Mouse (Mus musculus) mesoderm, embryonic 11.5 days (tissue): ENCODE results near the gene Spats2.

Experiments used
- DNase-seq: peaks from one replicate; pipeline ENCODE4 v3.0.0-alpha.2; 2012; ENCODE audit warnings: low read depth, low spot score

The Spats2 gene

DNA sequence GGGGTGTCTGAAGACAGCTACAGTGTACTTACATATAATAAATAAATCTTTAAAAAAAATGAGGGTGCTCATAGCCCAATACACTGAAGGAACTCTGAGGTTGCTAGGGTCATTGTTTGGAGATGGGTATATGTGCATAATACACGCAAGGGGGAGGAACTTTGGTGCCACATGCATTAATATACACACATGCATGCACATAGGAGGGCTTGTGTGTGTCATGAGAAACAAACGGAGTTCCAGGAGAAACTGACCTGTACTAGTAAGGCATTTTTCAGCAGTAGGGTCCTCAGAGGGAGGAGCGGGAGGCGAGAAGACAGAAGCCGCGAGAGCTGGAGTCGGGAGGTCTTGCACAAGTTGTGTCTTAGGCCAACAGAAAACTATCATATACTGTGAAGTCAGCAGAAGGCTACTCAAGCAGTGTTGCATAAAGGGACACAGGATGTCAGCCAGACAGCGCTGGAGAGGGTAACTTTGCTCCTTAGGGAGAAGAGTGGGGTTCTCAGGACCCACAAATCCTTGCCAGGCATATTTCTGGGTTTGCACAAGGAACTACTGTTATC lies 133.5 kb downstream of the Spats2 start:
- DNase-seq = no peak

- peak; percentile 87 for DNase-seq
Measured at GRCm38 (mm10) chr15:99259730-99260252, 134.1 kb downstream of the Spats2 start.

- no peak for DNase-seq
Measured at GRCm38 (mm10) chr15:99262702-99263101, 137.0 kb downstream of the Spats2 start.
